Mouse (Mus musculus): Measurements from ENCODE around the gene Phgdh.

Phgdh gene

GRCm38 (mm10) chr3:98339706-98340109 is at the start of gene Phgdh:
Gene Phgdh, minus strand, starts transcription at chr3:98339990.
- WGBS = 5% methylated on average over 10 of the region's 10 CpGs

GRCm38 (mm10) chr3:98389305-98389704 is 49.5 kb upstream of the Phgdh start:
- 62% methylated on average over 3 of the region's 3 CpGs for WGBS

- WGBS = 80% methylated on average over 7 of the region's 7 CpGs
Observed at GRCm38 (mm10) chr3:98387756-98388155, 48.0 kb upstream of the Phgdh start.

- 33% methylated on average over 4 of the region's 4 CpGs for WGBS
Observed at GRCm38 (mm10) chr3:98387086-98387485, 47.3 kb upstream of the Phgdh start.

- WGBS = 4% methylated on average over 21 of the region's 21 CpGs
Observed at GRCm38 (mm10) chr3:98383024-98383790, 43.4 kb upstream of the Phgdh start.

GRCm38 (mm10) chr3:98382246-98382939 is 42.6 kb upstream of the Phgdh start, which contains the start of gene Zfp697:
Gene Zfp697, plus strand, starts transcription at chr3:98382461.
- WGBS = under 1% methylated on average over 42 of the region's 42 CpGs

- WGBS = 9% methylated on average over 17 of the region's 17 CpGs
Observed at GRCm38 (mm10) chr3:98381677-98382245, 42.0 kb upstream of the Phgdh start.

GRCm38 (mm10) chr3:98379236-98379635 is 39.4 kb upstream of the Phgdh start:
- WGBS = 50% methylated on average over 7 of the region's 7 CpGs

GRCm38 (mm10) chr3:98378267-98378666 is 38.5 kb upstream of the Phgdh start:
- WGBS = 79% methylated on average over 4 of the region's 4 CpGs

- 81% methylated on average over 5 of the region's 5 CpGs for WGBS
Observed at GRCm38 (mm10) chr3:98374980-98375379, 35.2 kb upstream of the Phgdh start.

GRCm38 (mm10) chr3:98374062-98374719 is 34.4 kb upstream of the Phgdh start:
- 64% methylated on average over 3 of the region's 3 CpGs for WGBS

- WGBS = 92% methylated on average over 2 of the region's 2 CpGs
Observed at GRCm38 (mm10) chr3:98368776-98369175, 29.0 kb upstream of the Phgdh start.

- WGBS = 79% methylated on average over 4 of the region's 4 CpGs
Observed at GRCm38 (mm10) chr3:98368283-98368682, 28.5 kb upstream of the Phgdh start.

GRCm38 (mm10) chr3:98366823-98367222 is 27.0 kb upstream of the Phgdh start:
- 91% methylated on average over 4 of the region's 4 CpGs for WGBS

- WGBS = 90% methylated on average over 3 of the region's 3 CpGs
Observed at GRCm38 (mm10) chr3:98366086-98366485, 26.3 kb upstream of the Phgdh start.

- 33% methylated on average over 2 of the region's 2 CpGs for WGBS
Observed at GRCm38 (mm10) chr3:98362753-98363152, 23.0 kb upstream of the Phgdh start.

- WGBS = 79% methylated on average over 3 of the region's 3 CpGs
Observed at GRCm38 (mm10) chr3:98356632-98357370, 17.0 kb upstream of the Phgdh start.

GRCm38 (mm10) chr3:98356026-98356365 is 16.2 kb upstream of the Phgdh start:
- 78% methylated on average over 6 of the region's 6 CpGs for WGBS

- WGBS = 69% methylated on average over 10 of the region's 10 CpGs
Observed at GRCm38 (mm10) chr3:98355344-98356025, 15.7 kb upstream of the Phgdh start.

GRCm38 (mm10) chr3:98353892-98354291 is 14.1 kb upstream of the Phgdh start:
- 26% methylated on average over 7 of the region's 7 CpGs for WGBS

- 39% methylated on average over 8 of the region's 8 CpGs for WGBS
Observed at GRCm38 (mm10) chr3:98348705-98349104, 8.9 kb upstream of the Phgdh start.

Measured in cerebral cortex, adult 2 months (tissue).